Mouse (Mus musculus): Measurements from ENCODE around the gene Trpv2.

- no peak for TF ChIP-seq ZKSCAN1 (IDR thresholded peaks at IDR 0.05; ENCODE audit: low read depth, low read length)
- TF ChIP-seq MAX (IDR thresholded peaks at IDR 0.05; ENCODE audit: low read length), result peak; percentile 27
- TF ChIP-seq GABPA (IDR thresholded peaks at IDR 0.05; ENCODE audit: low read depth, low read length), result no peak
- peak; percentile 52 for TF ChIP-seq NRF1 (IDR thresholded peaks at IDR 0.05; ENCODE audit: insufficient read depth, low read depth, low read length, poor library complexity, severe bottlenecking)
- TF ChIP-seq GATA1 (IDR thresholded peaks at IDR 0.05; ENCODE audit: low read depth, low read length), result peak; percentile 58
- no peak for TF ChIP-seq MYB (IDR thresholded peaks at IDR 0.05; ENCODE audit: low read depth, low read length)
- no peak for TF ChIP-seq CHD2 (IDR thresholded peaks at IDR 0.05; ENCODE audit: low read length)
These were observed 50.3 kb downstream of the Trpv2 start for GRCm38 (mm10) chr11:62624341-62625291.

All from MEL (cell line).